Mouse (Mus musculus) naive thymus-derived CD4-positive, alpha-beta T cell, adult 2 months (primary cell): Measurements from ENCODE around the gene Glb1.
A peak's percentile ranks its signal among the peaks of the same experiment; 100 is the strongest.

Experiments used
- DNase-seq: peaks from one replicate; pipeline ENCODE4 v3.0.0-alpha.2; 2011; ENCODE audit warnings: low read depth

Glb1 gene

DNA sequence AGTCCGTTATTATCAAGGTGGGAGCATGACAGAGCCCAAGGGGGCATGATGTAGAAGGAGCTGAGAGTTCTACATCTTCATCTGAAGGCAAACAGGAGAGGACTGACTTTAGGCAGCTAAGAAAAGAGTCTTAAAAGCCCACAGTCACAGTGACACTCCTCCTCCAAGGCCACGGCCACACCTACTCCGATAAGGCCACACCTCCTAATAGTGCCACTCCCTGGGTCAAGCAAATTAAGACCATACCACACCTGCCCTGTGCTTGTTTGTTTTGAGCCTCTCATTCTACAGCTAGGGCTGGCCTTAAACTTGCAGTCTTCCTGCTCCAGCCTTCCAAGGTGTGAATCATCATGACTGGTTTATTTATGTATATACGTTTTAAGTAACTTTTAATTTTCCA, 5.6 kb upstream of the Glb1 start:
- no peak for DNase-seq

DNA sequence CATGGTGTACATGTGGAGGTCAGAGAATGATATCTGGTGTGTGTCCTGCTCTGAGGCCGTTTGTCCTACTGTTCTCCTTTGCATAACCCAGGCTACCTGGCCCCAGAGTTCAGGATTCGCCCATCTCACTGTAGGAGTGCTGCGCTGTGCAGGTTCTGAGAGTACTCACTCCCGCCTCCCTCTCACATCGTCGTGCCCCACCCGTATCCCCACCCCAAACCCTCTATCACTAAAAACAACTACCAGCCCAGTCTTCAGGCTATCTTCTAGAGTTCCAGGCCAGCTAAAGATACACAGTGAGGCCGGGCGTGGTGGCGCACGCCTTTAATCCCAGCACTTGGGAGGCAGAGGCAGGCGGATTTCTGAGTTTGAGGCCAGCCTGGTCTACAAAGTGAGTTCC, 1.2 kb upstream of the Glb1 start:
- DNase-seq, result no peak

- no peak for DNase-seq
Observed at GRCm38 (mm10) chr9:114400588-114400948, 308 bp upstream of the Glb1 start.

- peak; percentile 66 for DNase-seq
Observed at GRCm38 (mm10) chr9:114401685-114402080, 807 bp downstream of the Glb1 start.

DNA sequence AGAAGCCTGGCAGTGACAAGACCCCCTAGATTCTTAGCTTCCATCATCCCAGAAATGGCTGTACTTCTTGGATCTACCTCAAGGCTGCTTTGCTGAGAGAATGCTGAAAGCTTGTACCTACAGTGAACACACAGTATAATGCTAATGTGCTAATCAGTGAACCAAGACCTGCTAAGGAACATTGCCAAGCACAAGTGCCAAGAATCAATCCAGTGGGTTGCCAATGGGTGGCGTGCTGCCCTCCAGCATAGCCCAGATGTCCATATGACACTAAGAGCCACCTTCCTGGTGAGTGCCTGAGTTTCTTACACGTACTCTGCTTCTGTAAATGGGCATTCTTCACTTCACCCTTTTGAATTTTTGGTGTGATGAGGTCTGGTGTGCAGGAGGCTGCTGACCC, 6.8 kb downstream of the Glb1 start:
- no peak for DNase-seq

DNA sequence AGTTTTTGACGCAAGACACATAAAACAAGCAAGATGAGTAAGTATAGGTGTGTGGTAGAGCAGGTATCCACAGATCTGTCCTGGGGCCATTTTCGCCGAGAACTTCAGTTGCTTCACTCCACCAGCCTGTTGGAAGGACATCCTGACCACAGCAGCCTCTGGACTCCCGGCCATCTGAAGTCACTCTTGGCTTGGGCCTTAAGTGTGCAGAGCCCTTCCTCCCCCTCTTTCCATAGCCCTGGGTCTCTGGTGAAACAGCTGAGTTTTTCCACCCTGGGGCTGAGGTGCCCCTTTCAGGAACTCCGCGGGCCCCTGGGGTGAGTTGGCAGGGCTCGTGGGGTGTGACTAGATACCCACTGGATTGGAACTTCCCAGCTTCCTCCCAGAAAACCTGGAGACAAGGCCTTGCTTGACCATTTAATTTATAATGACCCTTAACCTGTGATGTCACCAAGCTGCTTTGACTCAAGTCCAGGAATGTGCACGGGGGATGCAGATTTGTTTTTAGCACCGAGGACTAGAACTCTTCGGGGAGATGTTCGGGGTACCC, 9.5 kb downstream of the Glb1 start:
- DNase-seq, result no peak

DNA sequence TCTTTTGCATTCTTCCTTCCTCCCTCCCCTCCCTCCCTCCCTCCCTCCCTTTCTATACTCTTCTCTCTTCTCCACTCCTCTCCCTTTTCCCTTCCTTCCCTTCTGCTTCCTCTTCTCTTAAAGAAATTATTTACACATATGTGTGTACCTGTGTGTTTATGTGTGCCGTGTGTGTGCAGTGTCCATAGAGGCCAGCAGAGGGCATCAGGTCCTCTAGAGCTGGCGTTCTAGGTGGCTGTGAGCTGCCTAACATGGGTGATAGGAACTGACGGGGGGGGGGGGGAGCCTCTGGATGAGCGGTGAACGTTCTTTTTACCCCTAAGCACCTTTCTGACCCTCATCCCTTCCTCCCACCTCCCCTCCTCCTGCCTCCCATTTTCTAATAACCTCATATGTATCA, 10.4 kb downstream of the Glb1 start:
- DNase-seq, result no peak

- no peak for DNase-seq
Observed at GRCm38 (mm10) chr9:114412406-114412805, 11.5 kb downstream of the Glb1 start.

GRCm38 (mm10) chr9:114413866-114414265, 13.0 kb downstream of the Glb1 start:
- DNase-seq, result no peak

- peak; percentile 87 for DNase-seq
Observed at GRCm38 (mm10) chr9:114415701-114416100, 14.8 kb downstream of the Glb1 start.

DNA sequence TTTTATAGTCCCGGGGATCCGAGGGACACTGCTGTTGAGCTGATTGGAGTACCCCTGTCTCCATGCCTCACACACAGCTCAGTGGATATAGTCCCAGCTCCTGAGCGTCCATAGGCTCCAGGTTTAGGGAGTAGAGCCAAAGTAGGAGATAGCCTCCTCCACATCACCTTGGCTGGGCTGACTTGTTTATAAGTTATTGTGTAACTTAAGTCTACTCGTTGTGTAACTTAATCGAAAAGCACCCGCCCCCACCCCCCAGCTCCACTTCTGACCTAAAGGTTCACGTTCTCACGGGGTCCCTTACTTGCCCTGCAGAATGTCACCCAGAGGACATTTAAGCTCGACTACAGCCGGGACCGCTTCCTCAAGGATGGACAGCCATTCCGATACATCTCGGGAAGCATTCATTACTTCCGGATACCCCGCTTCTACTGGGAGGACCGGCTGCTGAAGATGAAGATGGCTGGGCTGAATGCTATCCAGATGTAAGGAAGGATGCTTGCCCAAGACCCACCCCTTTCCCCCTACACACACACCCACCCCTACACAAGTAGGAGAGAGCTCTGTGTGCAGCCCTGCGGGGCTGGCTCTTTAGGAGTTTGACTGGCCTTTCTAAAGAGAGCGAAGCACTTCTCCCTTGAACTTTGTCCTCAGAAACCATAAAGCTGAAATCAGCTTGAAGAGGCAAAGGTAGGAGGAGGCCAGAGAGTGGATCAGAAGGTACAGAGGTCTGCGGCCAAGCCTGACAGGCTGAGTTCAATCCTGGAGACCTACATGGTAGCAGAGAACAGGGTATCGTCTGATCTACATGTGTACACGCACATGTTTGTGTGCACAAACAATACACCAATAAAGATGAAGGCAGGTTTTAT, 16.0 kb downstream of the Glb1 start:
- no peak for DNase-seq

DNA sequence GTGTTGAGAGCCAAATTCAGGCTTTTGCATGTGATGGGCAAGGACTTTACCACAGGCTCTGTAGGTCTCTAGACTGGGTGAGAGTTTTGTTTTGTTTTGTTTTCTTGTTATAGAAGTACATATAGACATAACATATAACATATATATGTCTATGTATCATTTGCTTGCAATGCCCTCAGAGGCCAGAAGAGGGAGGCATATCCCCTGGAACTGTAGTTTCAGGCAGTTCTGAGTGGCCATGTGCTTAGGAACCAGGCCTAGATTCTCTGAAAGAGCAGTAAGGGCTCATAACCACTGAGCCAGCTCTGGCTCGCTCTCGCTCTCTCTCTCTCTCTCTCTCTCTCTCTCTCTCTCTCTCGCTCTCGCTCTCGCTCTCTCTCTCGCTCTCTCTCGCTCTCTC, 17.3 kb downstream of the Glb1 start:
- DNase-seq, result peak; percentile 90

GRCm38 (mm10) chr9:114420443-114420842, 19.6 kb downstream of the Glb1 start:
- no peak for DNase-seq

- no peak for DNase-seq
Observed at GRCm38 (mm10) chr9:114421045-114421444, 20.2 kb downstream of the Glb1 start.

- DNase-seq, result peak; percentile 66
Observed at GRCm38 (mm10) chr9:114421797-114422196, 20.9 kb downstream of the Glb1 start.

- DNase-seq, result no peak
Observed at GRCm38 (mm10) chr9:114425576-114425975, 24.7 kb downstream of the Glb1 start.

GRCm38 (mm10) chr9:114426201-114426600, 25.3 kb downstream of the Glb1 start:
- DNase-seq, result no peak

- peak; percentile 47 for DNase-seq
Observed at GRCm38 (mm10) chr9:114427425-114427824, 26.5 kb downstream of the Glb1 start.

- no peak for DNase-seq
Observed at GRCm38 (mm10) chr9:114428103-114428834, 27.4 kb downstream of the Glb1 start.

DNA sequence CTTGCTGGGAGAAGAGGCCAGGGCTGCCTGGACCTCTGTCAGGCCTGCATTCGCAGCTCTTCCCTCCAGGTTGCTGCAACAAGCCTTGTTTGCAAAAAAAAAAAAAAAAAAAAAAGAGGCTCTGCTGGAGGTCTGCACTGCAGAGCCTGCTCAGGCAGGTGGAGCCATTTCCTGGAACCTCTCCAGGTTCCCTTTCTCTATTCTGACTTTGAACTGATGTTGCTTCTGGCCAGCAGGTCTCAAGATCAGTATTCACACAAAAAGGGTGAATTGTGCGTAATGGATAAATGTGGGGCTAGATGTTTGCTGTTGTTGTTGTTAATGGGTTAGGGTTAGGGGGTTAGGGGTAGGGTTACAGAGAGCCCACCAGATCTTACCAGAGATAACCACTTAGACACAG, 34.8 kb downstream of the Glb1 start:
- DNase-seq, result peak; percentile 58

GRCm38 (mm10) chr9:114440548-114440947, 39.7 kb downstream of the Glb1 start:
- DNase-seq, result peak; percentile 84

GRCm38 (mm10) chr9:114442225-114442624, 41.3 kb downstream of the Glb1 start:
- DNase-seq, result no peak

GRCm38 (mm10) chr9:114442893-114443292, 42.0 kb downstream of the Glb1 start:
- DNase-seq, result no peak
